14 mouse cellular contexts compared by ENCODE assay signal in the genomic region with DNA sequence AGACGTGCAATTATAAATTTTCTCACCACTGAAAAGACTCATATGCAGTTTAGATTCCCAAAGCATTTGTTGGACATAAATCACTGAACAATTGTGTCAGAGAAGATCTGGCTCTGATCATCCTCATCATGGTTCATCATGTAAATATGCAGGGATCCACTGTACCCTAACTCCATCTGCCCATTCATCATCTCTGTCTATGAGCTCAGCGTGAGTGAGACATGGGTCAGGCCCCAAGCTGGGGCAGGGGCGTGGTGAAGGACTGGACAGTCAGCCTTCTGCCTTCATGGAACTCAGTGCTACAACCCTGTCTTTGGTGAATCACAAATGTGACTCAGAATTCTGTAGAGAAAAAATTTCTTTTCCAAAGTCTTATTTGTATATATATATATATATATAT. TPM values are rescaled to one million over a fixed set of nuclear protein-coding genes. Genes with fewer than 3 reads are reported as not detected.
"Had no signal": no experiment of that assay in that cellular context is flagged by ENCODE, and none has a peak within 500 bp of the region (broad histone marks: within the 10 kb centered on the region; RNA-seq: fewer than 3 reads in every experiment).

No protein-coding gene starts in this region.

- DNase-seq: gastrocnemius, adult 2 months; gastrocnemius, postnatal 10 days; gastrocnemius, postnatal 25 days; heart, adult 2 months; heart, postnatal 14 days; heart, postnatal 4 days; kidney, adult 18-20 months; kidney, adult 8-10 months; kidney, postnatal 10 days; kidney, postnatal 25 days; kidney, postnatal 4 days; liver had no signal

RNA-seq across cellular contexts. Expression of a gene that starts 53.2 kb away (rescaled TPM):
- total RNA-seq: gastrocnemius, adult 2 months; gastrocnemius, postnatal 25 days; gastrocnemius, postnatal 4 days; granulocyte monocyte progenitor cell, adult 5-6 weeks had no signal
